Mouse (Mus musculus) left cerebral cortex, postnatal 14 days (tissue): ENCODE data around the gene Ccdc63. TPM values are rescaled to one million over a fixed set of nuclear protein-coding genes. Genes with fewer than 3 reads are reported as not detected.
A peak's percentile ranks its signal among the peaks of the same experiment; 100 is the strongest.

ENCODE experiments used
- DNase-seq, 2 experiments: peaks; one replicate each; pipeline ENCODE4 v3.0.0; 2021 to 2022; ENCODE audit warnings: low spot score in 2 of 2, mixed read lengths in 1 of 2
- intact Hi-C: fragments of 180-260 bp; cut with DNase I; formaldehyde crosslinking; loops from one replicate; pipeline ENCODE4 v1.15.1; 2025
- total RNA-seq, 2 experiments: library from RNA; stranded (reverse); gene quantifications; 2 replicates each; pipeline ENCODE4 v1.2.3; 2021

Ccdc63 gene
- total RNA-seq, 2 experiments from 2014 or later: 0.24 TPM; not detected in 1

- intact Hi-C loops: loop anchor here (5.0 kb wide), 2 partner anchors 35 to 120 kb away; no protein-coding TSS in a partner anchor
Measured at GRCm38 (mm10) chr5:122132167-122133049, 8.2 kb downstream of the Ccdc63 start.

GRCm38 (mm10) chr5:122131076-122132051 lies 9.3 kb downstream of the Ccdc63 start:
- DNase-seq: peak; percentile 87 to 88
- intact Hi-C loops: loop anchor here (5.0 kb wide), 2 partner anchors 36 to 121 kb away; no protein-coding TSS in a partner anchor

More at GRCm38 (mm10) chr5:122132167-122133049, 8.2 kb downstream of the Ccdc63 start:
- DNase-seq: no peak

GRCm38 (mm10) chr5:122130341-122130998 lies 10.2 kb downstream of the Ccdc63 start:
- peak; percentile 30 to 56 for DNase-seq
- intact Hi-C loops: loop anchor here (5.0 kb wide), 2 partner anchors 37 to 122 kb away; no protein-coding TSS in a partner anchor

DNA sequence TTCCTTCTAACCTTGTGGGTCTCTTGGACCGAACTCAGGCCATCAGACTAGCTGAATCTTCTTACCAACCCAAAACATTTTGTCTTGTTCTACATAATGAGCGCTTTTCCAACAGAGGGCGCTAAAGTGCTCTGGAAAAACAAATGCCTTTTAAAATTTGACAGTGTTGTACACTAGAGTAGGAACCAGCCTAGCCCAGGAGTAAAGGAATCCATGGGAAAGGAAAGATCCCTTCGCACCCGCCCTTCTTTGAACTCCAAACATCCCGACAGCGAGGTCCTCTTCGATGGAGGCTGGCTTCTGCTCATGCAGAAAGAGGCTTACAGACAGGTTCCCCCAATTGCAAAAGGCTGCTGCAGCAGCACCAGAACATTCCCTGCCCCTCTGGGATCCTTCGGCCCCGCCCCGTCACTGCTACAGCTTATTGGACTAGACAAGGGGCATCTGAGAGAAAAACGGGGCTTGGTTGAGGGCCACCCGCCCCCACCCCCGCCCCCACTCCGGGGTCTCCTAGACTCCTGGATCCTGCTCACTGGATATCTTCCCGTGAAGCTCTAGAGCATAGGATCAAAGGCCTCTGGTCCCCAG lies 11.5 kb downstream of the Ccdc63 start:
- peak; percentile 90 for DNase-seq
- intact Hi-C loops: loop anchor here (2.0 to 5.0 kb wide), 3 partner anchors 48 to 216 kb away; partner anchors contain the start of gene Tctn1

DNA sequence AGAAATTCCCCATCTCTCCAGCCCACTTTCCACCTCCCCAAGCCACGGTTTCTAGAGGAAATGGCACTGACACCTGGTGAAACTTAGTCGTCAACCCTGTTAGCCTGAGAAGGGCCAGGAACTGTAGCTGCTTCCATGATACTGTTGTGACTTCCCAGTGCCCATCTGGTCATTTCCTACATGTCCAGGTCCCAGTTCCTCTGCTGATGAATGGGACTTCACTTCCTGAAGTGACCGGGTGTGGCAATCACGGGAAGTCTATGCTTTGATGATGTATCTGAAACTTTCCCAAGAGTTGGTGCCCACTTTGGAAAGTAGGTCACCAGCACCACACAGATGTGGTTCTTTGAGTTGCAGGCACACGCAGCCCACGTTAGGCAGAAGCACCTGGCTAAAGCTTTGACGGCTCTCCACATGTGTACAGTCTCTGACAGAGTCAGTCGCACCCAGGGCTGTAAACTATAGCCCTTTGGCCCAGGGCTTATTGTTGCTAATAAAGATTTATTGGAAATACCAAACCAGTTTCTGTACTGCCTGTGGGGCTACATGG lies 15.3 kb downstream of the Ccdc63 start:
- no peak for DNase-seq
- intact Hi-C loops: loop anchor here (5.0 kb wide), 1 partner anchor 137 kb away; the partner anchor contains the start of gene Tctn1

GRCm38 (mm10) chr5:122116243-122116642 lies 24.4 kb downstream of the Ccdc63 start:
- intact Hi-C loops: no loop called here
- no peak for DNase-seq

DNA sequence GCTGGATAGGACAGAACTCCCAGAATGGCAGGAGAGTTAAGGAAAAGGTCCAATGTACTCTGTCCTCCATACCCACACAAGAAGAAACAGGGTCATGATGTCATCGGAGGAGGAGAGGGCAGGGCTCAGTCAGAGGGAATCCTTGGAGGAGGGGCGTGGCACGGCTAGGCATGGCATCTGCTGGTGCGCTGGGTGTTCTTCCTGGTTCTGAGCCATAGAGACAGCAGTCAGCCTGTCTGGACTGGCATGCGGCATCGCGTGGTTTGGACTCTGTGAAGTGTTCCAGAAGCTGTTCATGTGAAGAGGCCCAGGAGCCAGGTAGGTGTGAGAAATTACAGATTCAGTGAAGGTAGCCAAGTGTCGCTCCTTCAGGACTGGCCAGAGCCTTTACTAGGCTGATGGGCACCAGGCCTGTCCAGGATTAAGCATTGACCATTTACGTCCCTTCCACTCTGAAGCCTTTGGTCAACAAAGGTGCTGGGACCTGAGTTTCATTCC lies 25.3 kb downstream of the Ccdc63 start:
- intact Hi-C loops: no loop called here
- no peak for DNase-seq

- intact Hi-C loops: loop anchor here (5.0 kb wide), 1 partner anchor 223 kb away; no protein-coding TSS in a partner anchor
- DNase-seq: peak; percentile 58 to 70
Measured at GRCm38 (mm10) chr5:122114176-122114575, 26.4 kb downstream of the Ccdc63 start.

DNA sequence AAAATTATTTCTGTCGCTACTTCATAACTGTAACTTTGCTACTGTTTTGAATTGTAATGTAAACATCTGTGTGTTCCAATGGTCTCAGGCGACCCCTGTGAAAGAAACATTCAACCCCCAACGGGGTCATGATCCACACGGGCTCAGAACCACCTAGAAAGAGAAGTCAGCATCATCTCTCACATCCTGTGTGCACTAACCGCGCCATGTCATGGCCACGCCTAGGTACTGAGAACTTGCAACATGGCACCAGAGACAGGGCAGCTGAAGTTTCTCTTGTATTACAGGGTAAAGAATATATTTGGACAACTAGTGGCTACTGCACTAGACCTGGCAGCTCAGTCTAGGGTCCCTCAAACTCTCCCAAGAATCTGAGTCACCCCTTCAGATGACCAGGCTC lies 27.2 kb downstream of the Ccdc63 start:
- no peak for DNase-seq
- intact Hi-C loops: loop anchor here (5.0 kb wide), 1 partner anchor 224 kb away; no protein-coding TSS in a partner anchor

DNA sequence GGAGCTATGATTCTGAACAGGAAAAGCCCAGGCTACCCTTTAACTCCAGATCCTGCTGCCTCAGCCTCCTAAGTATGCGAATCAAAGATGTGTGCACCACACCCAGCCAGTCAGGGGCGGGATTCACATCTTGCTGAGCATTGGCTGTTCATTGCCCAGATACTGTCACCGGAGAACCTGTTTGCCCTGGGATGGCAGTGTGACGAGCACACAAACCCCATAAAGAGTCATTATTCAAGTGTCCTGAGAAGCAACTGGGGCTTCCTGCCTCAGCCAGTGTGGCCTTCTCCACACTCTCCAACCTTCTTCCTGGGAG lies 28.7 kb downstream of the Ccdc63 start:
- DNase-seq: no peak
- intact Hi-C loops: loop anchor here (5.0 kb wide), 1 partner anchor 225 kb away; no protein-coding TSS in a partner anchor

DNA sequence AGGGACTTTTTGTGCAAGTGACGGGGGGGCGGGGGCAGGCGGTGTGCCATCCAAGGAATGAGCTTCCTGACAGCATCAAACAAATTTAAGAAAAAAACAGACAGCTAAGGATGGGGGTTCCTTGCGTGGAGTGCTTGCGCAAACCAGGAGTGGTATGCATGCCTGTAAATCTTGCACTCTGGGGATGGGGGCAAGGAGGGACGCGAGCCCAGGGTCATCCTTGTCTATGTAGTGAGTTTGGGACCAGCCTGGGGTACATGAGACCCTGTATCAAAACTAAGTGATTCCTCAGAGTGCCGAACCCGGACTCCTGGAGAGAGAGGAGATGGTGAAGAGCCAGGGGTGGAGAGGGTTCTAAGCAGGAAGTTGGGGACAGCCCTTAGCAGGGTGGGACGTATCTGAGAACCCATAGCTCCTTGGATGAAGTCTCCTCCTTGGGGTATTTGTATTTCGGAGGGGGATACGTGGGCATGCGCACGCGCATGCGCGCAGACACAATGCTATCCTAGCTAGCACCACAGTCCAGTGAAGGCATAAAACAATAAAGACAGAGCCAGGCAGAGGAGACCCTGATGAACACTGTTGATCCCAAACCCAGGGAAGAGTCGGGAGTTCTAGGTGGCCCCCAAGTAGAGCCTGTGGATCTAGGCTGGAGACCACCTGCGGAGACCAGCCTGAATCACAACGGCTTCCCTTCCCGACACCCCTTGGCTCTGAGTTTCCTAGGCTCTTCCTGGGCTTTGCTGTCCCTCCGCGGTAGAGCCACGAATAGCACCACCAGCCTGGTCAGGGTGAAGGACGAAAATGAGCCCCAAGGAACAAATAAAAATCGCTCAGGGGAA lies 29.3 kb downstream of the Ccdc63 start:
- intact Hi-C loops: loop anchor here (5.0 kb wide), 1 partner anchor 226 kb away; no protein-coding TSS in a partner anchor
- DNase-seq: no peak

DNA sequence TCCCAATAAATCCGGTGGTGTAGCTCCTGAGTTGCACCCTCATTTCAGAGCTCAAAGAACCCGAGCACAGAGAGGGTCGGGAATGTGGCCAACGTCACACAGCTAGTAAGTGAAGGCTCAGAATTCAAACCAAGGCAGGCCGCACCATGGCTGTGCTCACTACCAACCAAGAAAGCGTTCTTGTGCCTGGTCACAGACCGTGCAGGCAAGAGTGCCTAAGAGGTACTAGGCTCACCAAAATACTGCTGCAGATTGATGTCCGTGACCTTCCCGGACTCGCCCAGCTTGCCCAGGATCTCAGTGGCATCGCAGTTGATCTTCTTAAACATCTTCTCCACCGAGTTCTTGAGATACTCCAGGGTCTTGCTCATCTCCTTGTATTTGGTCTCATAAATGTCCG lies 30.0 kb downstream of the Ccdc63 start:
- DNase-seq: no peak
- intact Hi-C loops: loop anchor here (5.0 kb wide), 1 partner anchor 227 kb away; no protein-coding TSS in a partner anchor

DNA sequence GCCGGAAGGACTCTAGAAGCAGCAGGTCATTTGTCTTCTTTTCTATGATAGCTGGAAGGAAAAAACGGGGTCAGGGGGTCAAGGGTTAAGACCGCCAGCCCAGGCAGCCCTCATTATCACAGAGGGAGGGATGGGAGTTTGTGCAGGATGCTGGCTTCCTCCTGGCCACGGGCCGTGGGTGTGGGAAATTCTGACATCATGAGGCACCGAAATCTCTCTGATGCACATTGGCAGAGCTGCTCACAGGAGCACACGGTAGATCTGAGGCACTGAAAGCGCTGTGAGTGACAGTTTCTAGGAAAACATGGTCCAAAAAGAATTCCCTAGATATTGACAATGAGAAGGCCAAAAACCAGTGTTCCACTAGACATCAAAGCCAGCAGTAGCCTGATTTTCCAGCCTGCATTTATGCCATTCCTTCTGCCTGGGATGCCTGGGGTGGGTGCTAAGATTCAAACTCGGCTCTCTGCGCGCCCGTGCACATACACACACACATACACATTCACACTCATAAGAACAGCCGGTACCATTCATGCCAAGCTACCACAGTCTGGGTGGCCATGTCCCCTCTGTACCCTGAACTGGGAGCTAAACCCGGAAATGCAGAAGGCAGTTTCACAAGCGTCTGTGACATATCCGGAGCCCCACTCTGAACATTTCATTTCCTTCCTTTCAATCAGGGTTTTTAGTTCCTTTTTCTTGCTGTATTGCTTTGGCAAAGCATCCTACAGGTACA lies 31.1 kb downstream of the Ccdc63 start:
- intact Hi-C loops: loop anchor here (5.0 kb wide), 1 partner anchor 228 kb away; no protein-coding TSS in a partner anchor
- DNase-seq: no peak

GRCm38 (mm10) chr5:122108104-122108503 lies 32.5 kb downstream of the Ccdc63 start:
- DNase-seq: no peak
- intact Hi-C loops: no loop called here

DNA sequence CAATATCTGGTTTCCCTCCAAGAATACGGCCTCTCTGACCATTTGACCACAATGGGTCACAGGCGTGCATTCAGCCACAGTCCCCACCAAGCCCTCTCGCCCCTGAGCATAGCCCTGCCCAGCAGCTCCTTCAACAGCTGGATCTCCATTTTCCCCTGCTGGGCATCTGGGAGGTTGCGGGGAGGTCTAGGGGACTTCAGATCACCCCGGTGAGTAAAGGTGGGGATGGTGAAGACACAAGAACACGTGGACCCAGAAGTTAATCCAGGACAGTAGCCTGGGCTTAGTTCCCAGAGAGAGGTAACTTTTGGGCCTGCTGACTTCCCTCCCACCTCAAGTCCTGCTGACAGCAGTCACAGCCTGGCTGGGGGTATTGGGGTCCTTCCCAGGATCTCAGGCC lies 34.4 kb downstream of the Ccdc63 start:
- DNase-seq: no peak
- intact Hi-C loops: no loop called here

DNA sequence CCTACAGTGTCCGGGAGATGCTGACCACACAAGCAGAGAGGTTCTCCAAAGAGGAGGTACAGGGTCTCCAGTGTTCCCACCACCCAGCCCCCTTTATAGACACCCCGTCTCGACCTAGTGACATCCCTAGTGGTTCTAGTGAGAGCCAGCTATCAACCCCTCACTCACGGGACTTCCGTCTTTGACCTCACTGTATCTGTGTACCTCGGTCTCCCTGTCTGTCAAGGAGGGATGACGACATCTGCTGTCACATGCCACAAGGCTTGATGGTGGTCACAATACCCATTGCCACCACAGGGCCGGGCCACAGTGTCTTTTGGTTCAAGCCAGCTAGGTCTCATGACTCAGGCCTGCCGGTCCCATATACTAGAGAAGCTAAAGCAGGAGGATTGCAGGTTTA lies 35.6 kb downstream of the Ccdc63 start:
- DNase-seq: no peak
- intact Hi-C loops: no loop called here

DNA sequence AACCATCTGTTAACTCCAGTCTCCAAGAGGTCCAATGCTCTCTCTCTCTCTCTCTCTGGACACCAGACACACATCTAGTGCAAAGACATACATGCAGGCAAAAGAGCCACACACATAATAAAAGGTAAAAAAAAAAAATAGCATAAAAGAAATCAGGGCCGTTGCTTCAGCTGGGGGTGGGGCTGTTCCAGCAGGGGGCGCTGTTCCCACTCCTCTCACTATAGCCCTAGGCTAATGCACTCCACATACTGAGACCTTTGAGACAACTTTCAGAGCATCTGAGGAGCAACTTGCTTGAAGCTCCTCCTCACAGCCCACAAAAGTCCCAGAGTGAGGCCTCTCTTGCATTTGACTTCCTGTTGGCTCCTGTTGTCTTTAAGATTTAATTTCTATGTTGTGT lies 36.4 kb downstream of the Ccdc63 start:
- no peak for DNase-seq
- intact Hi-C loops: no loop called here
